Mouse (Mus musculus) G1E (cell line): ENCODE measurements around the gene Fads2.

Experiments used
- CTCF ChIP-seq: IDR thresholded peaks from 2 replicates; pipeline ENCODE4 v1.5.1; 2012; ENCODE audit warnings: low read depth, low read length, inconsistent platforms, mixed read lengths
- GATA1 ChIP-seq: IDR thresholded peaks from 2 replicates; pipeline ENCODE4 v1.6.1; 2012; ENCODE audit warnings: borderline replicate concordance, low read length, inconsistent platforms, mixed read lengths
- GATA2 ChIP-seq: IDR thresholded peaks from 2 replicates; pipeline ENCODE4 v1.6.1; 2012; ENCODE audit warnings: low read depth, low read length, inconsistent platforms, borderline replicate concordance
- TAL1 ChIP-seq: conservative IDR thresholded peaks from 2 replicates; pipeline ENCODE4 v1.6.1; 2012; ENCODE audit warnings: low read depth, low read length, inconsistent platforms, mixed read lengths

GRCm38 (mm10) chr19:10082105-10082504, 19.4 kb downstream of the Fads2 start:
- no peak for TF ChIP-seq CTCF
- no peak for TF ChIP-seq TAL1
- no peak for TF ChIP-seq GATA1
- TF ChIP-seq GATA2, result no peak
